Mouse (Mus musculus) G1E (cell line): ENCODE measurements around the gene Hivep3.

ENCODE experiments used
- CTCF ChIP-seq: IDR thresholded peaks from 2 replicates; pipeline ENCODE4 v1.5.1; 2012; ENCODE audit warnings: low read depth, low read length, inconsistent platforms, mixed read lengths
- GATA1 ChIP-seq: IDR thresholded peaks from 2 replicates; pipeline ENCODE4 v1.6.1; 2012; ENCODE audit warnings: borderline replicate concordance, low read length, inconsistent platforms, mixed read lengths
- TAL1 ChIP-seq: conservative IDR thresholded peaks from 2 replicates; pipeline ENCODE4 v1.6.1; 2012; ENCODE audit warnings: low read depth, low read length, inconsistent platforms, mixed read lengths

DNA sequence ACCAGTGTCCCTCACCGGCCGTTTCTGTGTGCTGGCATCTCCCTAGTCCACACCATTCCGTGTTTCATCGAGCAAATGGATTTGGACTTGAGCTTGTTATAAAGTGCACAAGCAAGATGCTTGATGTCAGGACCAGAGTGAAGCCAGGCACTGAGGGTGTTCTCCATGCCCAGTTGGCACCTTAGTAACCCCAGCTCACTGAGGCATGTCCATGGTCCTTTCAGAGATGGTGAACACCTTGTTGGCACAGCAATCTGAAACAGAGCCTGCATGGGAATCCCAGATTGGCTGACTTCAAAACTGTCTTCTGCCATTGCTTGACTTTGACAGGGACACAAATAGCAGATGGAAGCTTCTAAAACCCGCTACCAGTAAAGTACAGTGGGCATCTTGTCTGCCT is 252.5 kb downstream of the Hivep3 start:
- TF ChIP-seq CTCF, result no peak
- no peak for TF ChIP-seq TAL1
- TF ChIP-seq GATA1, result no peak
